Mouse (Mus musculus) ES-Bruce4 (cell line): ENCODE results near the gene Phox2a.

Experiments
- CTCF ChIP-seq: IDR thresholded peaks from one replicate; pipeline ENCODE4 v1.8.1; 2011; ENCODE audit warnings: low read depth, low read length
- POLR2A ChIP-seq: IDR thresholded peaks from one replicate; pipeline ENCODE4 v1.8.1; 2011; ENCODE audit warnings: low read length; ENCODE audit not compliant: insufficient read depth

GRCm38 (mm10) chr7:101822836-101823757 is 5.0 kb downstream of the Phox2a start:
- TF ChIP-seq CTCF = peak; percentile 77
- no peak for TF ChIP-seq POLR2A
